Mouse (Mus musculus): ENCODE results near the gene Ctsll3.

The Ctsll3 gene

DNA sequence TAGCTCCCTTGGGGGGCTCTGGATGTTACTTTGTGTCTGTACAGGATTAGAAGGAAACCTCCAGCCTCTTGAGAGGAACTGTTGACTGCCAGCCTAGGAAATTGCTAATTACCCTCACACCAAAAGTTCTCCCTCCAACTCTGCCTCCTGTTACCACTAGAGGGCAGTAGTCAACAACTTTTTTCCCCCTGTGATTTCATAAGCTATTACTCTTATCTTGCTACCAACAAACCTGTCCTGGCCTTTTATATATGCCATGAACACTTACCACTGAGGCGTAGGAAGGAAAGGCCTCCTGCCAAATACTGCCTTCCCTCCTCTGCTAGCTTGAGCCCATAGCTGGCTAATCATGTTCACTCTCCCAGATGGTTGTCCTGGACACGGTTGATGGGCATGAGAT lies 54.1 kb downstream of the Ctsll3 start:
- DNase-seq (ENCODE audit: low spot score in 2 of 2), result no peak

All from right cerebral cortex, postnatal 10 days (tissue).